Mouse (Mus musculus) CH12F3 (cell line): ENCODE results near the gene Elf4.
"Not testable (repeated sequence)": the region's sequence is repeated elsewhere in the genome, so short reads cannot be mapped to it uniquely, and the experiment has no call there.

Experiments used
- in situ Hi-C: fragments of 300-500 bp; cut with MboI; formaldehyde crosslinking; loops from 2 replicates; pipeline ENCODE4 v1.14.3; 2020; ENCODE audit warnings: low sequenced_read_pairs

The Elf4 gene

GRCm38 (mm10) chrX:48441548-48441947 is 21.4 kb downstream of the Elf4 start:
- in situ Hi-C loops = no loop called here

- in situ Hi-C loops = no loop called here
Observed at GRCm38 (mm10) chrX:48439036-48439435, 23.9 kb downstream of the Elf4 start.

GRCm38 (mm10) chrX:48436082-48436481 is 26.9 kb downstream of the Elf4 start:
- in situ Hi-C loops = not testable (repeated sequence)

- in situ Hi-C loops = no loop called here
Observed at GRCm38 (mm10) chrX:48435477-48435900, 27.4 kb downstream of the Elf4 start.

GRCm38 (mm10) chrX:48434251-48434650 is 28.7 kb downstream of the Elf4 start:
- in situ Hi-C loops = no loop called here

- in situ Hi-C loops = no loop called here
Observed at GRCm38 (mm10) chrX:48433527-48433899, 29.4 kb downstream of the Elf4 start.

- in situ Hi-C loops = no loop called here
Observed at GRCm38 (mm10) chrX:48432599-48433526, 30.1 kb downstream of the Elf4 start.

GRCm38 (mm10) chrX:48429538-48429937 is 33.4 kb downstream of the Elf4 start:
- in situ Hi-C loops = loop anchor here (10.0 kb wide), 1 partner anchor 105 kb away; no protein-coding TSS in a partner anchor

GRCm38 (mm10) chrX:48429100-48429499 is 33.8 kb downstream of the Elf4 start:
- in situ Hi-C loops = loop anchor here (10.0 kb wide), 1 partner anchor 106 kb away; no protein-coding TSS in a partner anchor

GRCm38 (mm10) chrX:48428642-48429041 is 34.3 kb downstream of the Elf4 start:
- in situ Hi-C loops = loop anchor here (10.0 kb wide), 1 partner anchor 106 kb away; no protein-coding TSS in a partner anchor

GRCm38 (mm10) chrX:48428241-48428640 is 34.7 kb downstream of the Elf4 start:
- in situ Hi-C loops = loop anchor here (10.0 kb wide), 1 partner anchor 107 kb away; no protein-coding TSS in a partner anchor

- in situ Hi-C loops = loop anchor here (10.0 kb wide), 1 partner anchor 110 kb away; no protein-coding TSS in a partner anchor
Observed at GRCm38 (mm10) chrX:48425280-48425679, 37.7 kb downstream of the Elf4 start.

- in situ Hi-C loops = loop anchor here (10.0 to 25.0 kb wide), 2 partner anchors 110 to 437 kb away; no protein-coding TSS in a partner anchor
Observed at GRCm38 (mm10) chrX:48424583-48424982, 38.3 kb downstream of the Elf4 start.

- in situ Hi-C loops = loop anchor here (10.0 to 25.0 kb wide), 2 partner anchors 111 to 436 kb away; no protein-coding TSS in a partner anchor
Observed at GRCm38 (mm10) chrX:48423671-48424070, 39.3 kb downstream of the Elf4 start.

- in situ Hi-C loops = loop anchor here (10.0 to 25.0 kb wide), 2 partner anchors 112 to 436 kb away; no protein-coding TSS in a partner anchor
Observed at GRCm38 (mm10) chrX:48422986-48423385, 39.9 kb downstream of the Elf4 start.

- in situ Hi-C loops = loop anchor here (10.0 to 25.0 kb wide), 2 partner anchors 46 to 431 kb away; partner anchors contain the start of gene Elf4
Observed at GRCm38 (mm10) chrX:48418417-48418816, 44.5 kb downstream of the Elf4 start.

- in situ Hi-C loops = loop anchor here (10.0 to 25.0 kb wide), 2 partner anchors 51 to 427 kb away; partner anchors contain the start of gene Elf4
Observed at GRCm38 (mm10) chrX:48414291-48414690, 48.6 kb downstream of the Elf4 start.

- in situ Hi-C loops = loop anchor here (10.0 to 25.0 kb wide), 2 partner anchors 52 to 425 kb away; partner anchors contain the start of gene Elf4
Observed at GRCm38 (mm10) chrX:48412629-48413028, 50.3 kb downstream of the Elf4 start.

GRCm38 (mm10) chrX:48410388-48410776 is 52.5 kb downstream of the Elf4 start:
- in situ Hi-C loops = loop anchor here (10.0 to 25.0 kb wide), 2 partner anchors 54 to 423 kb away; partner anchors contain the start of gene Elf4

GRCm38 (mm10) chrX:48409611-48410387 is 53.1 kb downstream of the Elf4 start:
- in situ Hi-C loops = loop anchor here (10.0 to 25.0 kb wide), 2 partner anchors 55 to 422 kb away; partner anchors contain the start of gene Elf4
